Mouse (Mus musculus): ENCODE measurements at regions not wholly inside any gene's neighbourhood (a gene's known extent, or its start where the extent isn't known, plus 50 kb on each side); places are given as distances from the start of the nearest gene placed in this dataset.

GRCm38 (mm10) chr9:122592820-122593615 is 154.1 kb upstream of the Topaz1 start:
- TF ChIP-seq CTCF (IDR thresholded peaks at IDR 0.05; ENCODE audit: low read depth) = no peak
- TF ChIP-seq EP300 (IDR thresholded peaks at IDR 0.05; ENCODE audit: low read depth) = no peak

Measured in heart, postnatal 0 days (tissue).